Mouse (Mus musculus) gastrocnemius, postnatal 14 days (tissue): ENCODE data around the gene Emc1. TPM values are rescaled to one million over a fixed set of nuclear protein-coding genes. Genes with fewer than 3 reads are reported as not detected.

Source experiments
- DNase-seq: peaks from one replicate; pipeline ENCODE4 v3.0.0; 2021; ENCODE audit warnings: mixed read lengths
- intact Hi-C: fragments of 180-260 bp; cut with DNase I; formaldehyde crosslinking; loops from one replicate; pipeline ENCODE4 v1.15.1; 2025; ENCODE audit warnings: low total_unique reads
- microRNA-seq, 2 experiments: library from miRNA; unstranded; fragments of <30 nt; microRNA quantifications; one replicate each; pipeline ENCODE4 v1.2.0; 2021
- total RNA-seq, 2 experiments: library from RNA; stranded (reverse); gene quantifications; 2 replicates each; pipeline ENCODE4 v1.2.3; 2021

Gene Emc1
- total RNA-seq, 2 experiments from 2014 or later = 24.9 to 26.7 TPM

DNA sequence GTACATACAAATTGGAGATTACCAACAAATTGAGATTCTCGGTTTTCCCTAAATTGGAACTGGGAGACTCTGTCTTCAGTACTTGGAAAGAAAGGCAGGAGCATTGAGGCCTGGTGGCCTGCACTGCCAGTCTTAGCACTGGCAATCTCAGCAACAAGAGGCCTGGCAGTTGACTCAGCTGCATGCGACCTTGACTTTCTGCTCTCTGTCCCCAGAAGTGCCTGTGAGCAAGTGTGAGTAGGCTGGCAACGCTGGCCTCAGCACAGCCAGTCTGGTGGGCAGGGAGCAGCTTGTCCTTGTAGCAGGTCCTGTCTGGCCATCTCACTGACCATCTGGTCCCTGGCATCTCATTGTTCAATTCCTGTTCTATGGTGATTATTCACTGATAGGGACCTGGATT is 59.0 kb downstream of the Emc1 start:
- no peak for DNase-seq
- intact Hi-C loops = no loop called here

DNA sequence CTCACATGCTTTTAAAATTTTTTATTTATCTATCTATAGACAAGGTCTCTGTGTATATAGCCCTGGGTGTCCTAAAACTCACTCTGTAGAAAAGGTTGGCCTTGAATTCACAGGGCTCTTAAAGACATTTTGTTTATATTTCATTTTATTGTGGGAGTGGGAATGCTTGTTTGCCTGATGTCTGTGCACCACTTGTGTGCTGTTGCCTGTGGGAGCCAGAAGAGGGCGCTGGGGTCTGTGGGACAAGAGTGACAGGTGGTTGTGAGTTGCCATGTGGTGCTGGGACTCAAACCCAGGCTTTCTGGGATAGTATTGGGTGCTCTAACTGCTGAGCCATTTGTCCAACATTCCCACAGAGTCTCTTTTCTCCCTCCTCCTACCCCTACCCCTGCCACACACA is 65.5 kb downstream of the Emc1 start:
- intact Hi-C loops = no loop called here
- no peak for DNase-seq

DNA sequence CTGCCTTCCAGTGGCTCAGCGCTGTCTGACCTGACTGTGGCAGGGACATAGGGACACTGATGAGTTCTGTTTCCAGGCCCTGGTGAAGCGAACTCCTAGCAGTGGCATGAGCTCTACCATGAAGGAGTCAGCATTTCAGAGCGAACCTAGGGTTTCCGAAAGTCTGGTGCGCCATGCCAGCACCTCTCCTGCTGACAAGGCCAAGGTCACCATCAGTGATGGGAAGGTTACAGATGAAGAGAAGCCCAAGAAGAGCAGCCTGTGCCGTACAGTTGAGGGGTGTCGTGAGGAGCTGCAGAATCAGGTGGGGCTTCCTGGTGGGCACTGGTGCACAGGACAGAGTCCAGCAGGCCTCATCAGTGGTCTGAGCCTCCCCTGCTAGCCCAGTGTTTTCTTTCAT is 69.2 kb downstream of the Emc1 start:
- intact Hi-C loops = no loop called here

DNA sequence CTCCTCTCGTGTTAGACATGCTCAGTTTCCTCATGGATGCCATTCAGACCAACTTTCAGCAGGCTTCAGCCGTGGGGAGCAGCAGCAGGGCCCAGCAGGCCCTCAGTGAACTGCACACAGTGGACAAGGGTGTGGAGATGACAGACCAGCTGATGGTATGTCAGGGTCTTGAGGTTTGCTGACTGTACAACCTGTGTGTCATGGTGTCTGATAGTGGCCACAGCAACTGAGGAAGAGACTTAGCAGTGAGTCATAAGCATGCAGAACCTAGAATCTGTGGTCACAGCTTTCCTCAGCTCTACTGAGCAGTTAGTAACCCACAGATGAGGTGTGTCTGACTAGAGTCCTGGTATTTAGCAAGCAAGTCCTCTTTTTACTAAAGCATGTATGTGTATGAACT is 70.0 kb downstream of the Emc1 start:
- intact Hi-C loops = no loop called here
- DNase-seq = no peak

More for the DNA sequence above, 69.2 kb downstream of the Emc1 start:
- no peak for DNase-seq

- no peak for DNase-seq
- intact Hi-C loops = no loop called here
Measured at GRCm38 (mm10) chr4:139423270-139423669, 70.9 kb downstream of the Emc1 start.

Small RNAs within 50 kb of the gene (microRNA-seq; reads per million reads assigned to microRNA genes)
- 0 reads per million in 2 experiments for gene Gm24245
- 0 reads per million in 2 experiments for gene Gm25732

Other genes with a start within 250 kb of the Emc1 start
- 100 to 1,000 TPM; 434 to 465 TPM for gene Minos1, start 221.5 kb upstream of the Emc1 start, total RNA-seq
- gene Capzb, start 159.7 kb upstream of the Emc1 start, total RNA-seq = 100 to 1,000 TPM; 590 to 617 TPM
- gene Pqlc2, start 41.9 kb upstream of the Emc1 start, total RNA-seq = 1 to 10 TPM; 6.0 to 6.4 TPM
- 10 to 100 TPM; 34.2 to 37.4 TPM for gene Akr7a5, start 41.8 kb upstream of the Emc1 start, total RNA-seq
- gene Mrto4, start within 50 bp of the Emc1 start, total RNA-seq = 10 to 100 TPM; 32.3 to 43.5 TPM
- 10 to 100 TPM; 71.7 to 73.6 TPM for gene Ubr4, start within 50 bp of the Emc1 start, total RNA-seq
- 1 to 10 TPM; 3.9 to 4.9 TPM for gene Iffo2, start 178.0 kb downstream of the Emc1 start, total RNA-seq